Mouse (Mus musculus) embryonic fibroblast, embryonic 13.5 days (primary cell): ENCODE data around the gene Cd160.

Experiments
- CTCF ChIP-seq: IDR thresholded peaks from 2 replicates; pipeline ENCODE4 v1.5.1; 2011; ENCODE audit warnings: mild to moderate bottlenecking, control low read depth, low read length, moderate library complexity, borderline replicate concordance; ENCODE audit not compliant: insufficient read depth
- POLR2A ChIP-seq: IDR thresholded peaks from 2 replicates; pipeline ENCODE4 v1.6.1; 2011; ENCODE audit warnings: low read depth, mild to moderate bottlenecking, control low read depth, low read length, moderate library complexity

GRCm38 (mm10) chr3:96846985-96847384 is 17.8 kb upstream of the Cd160 start:
- TF ChIP-seq POLR2A (no peak), CTCF (no peak)
